Mouse (Mus musculus): ENCODE data around the gene Gm47289. TPM values are rescaled to one million over a fixed set of nuclear protein-coding genes. Genes with fewer than 3 reads are reported as not detected.

Gm47289 gene
- polyA plus RNA-seq (2014; fragmentation: Nextera tagmentation; extraction: Ambion mirVana) = not detected in 2 replicates

- no peak for DNase-seq (ENCODE audit: low spot score)
- Histone ChIP-seq H3K9me3 (ENCODE audit: control insufficient read depth, low read length) (no peaks in the 10 kb centered on the region), H3K27me3 (replicated peaks; ENCODE audit: control insufficient read depth, insufficient read depth, low read length) (peaks cover 22% of the 10 kb centered on the region), H3K27ac (ENCODE audit: low read depth, low read length) (no peak within 1 kb of the TSS), H3K4me1 (replicated peaks; ENCODE audit: control insufficient read depth, insufficient read depth, low read length) (no peaks in the 10 kb centered on the region), H3K4me3 (ENCODE audit: low read depth, low read length) (no peak within 1 kb of the TSS), H3K4me2 (no peak within 1 kb of the TSS), H3K9ac (ENCODE audit: low read depth, low read length) (no peak within 1 kb of the TSS), H3K36me3 (ENCODE audit: control insufficient read depth, insufficient read depth, low read length) (no peaks in the 10 kb centered on the region)
- no peak for ATAC-seq (replicated peaks; ENCODE audit: low FRiP score)
- 41% methylated on average over 4 of the region's 4 CpGs for WGBS
Measured at GRCm38 (mm10) chr9:119158861-119159260, at the start of gene Gm47289. Gm47289 (plus strand) TSS chr9:119159161.

- Histone ChIP-seq H3K4me1 (replicated peaks; ENCODE audit: control insufficient read depth, insufficient read depth, low read length) (no peaks in the 10 kb centered on the region), H3K4me3 (ENCODE audit: low read depth, low read length) (no peak overlapping the region), H3K4me2 (no peak overlapping the region), H3K9me3 (ENCODE audit: control insufficient read depth, low read length) (no peaks in the 10 kb centered on the region), H3K36me3 (ENCODE audit: control insufficient read depth, insufficient read depth, low read length) (no peaks in the 10 kb centered on the region), H3K27ac (ENCODE audit: low read depth, low read length) (no peak overlapping the region), H3K9ac (ENCODE audit: low read depth, low read length) (no peak overlapping the region), H3K27me3 (replicated peaks; ENCODE audit: control insufficient read depth, insufficient read depth, low read length) (no peaks in the 10 kb centered on the region)
- ATAC-seq (replicated peaks; ENCODE audit: low FRiP score) (no peak), DNase-seq (ENCODE audit: low spot score) (no peak)
- 61% methylated on average over 12 of the region's 12 CpGs for WGBS
Measured at GRCm38 (mm10) chr9:119109685-119110353, 49.1 kb upstream of the Gm47289 start.

GRCm38 (mm10) chr9:119110640-119111039, 48.3 kb upstream of the Gm47289 start:
- Histone ChIP-seq H3K9ac (ENCODE audit: low read depth, low read length) (no peak overlapping the region), H3K36me3 (ENCODE audit: control insufficient read depth, insufficient read depth, low read length) (no peaks in the 10 kb centered on the region), H3K9me3 (ENCODE audit: control insufficient read depth, low read length) (no peaks in the 10 kb centered on the region), H3K27ac (ENCODE audit: low read depth, low read length) (no peak overlapping the region), H3K4me2 (no peak overlapping the region), H3K27me3 (replicated peaks; ENCODE audit: control insufficient read depth, insufficient read depth, low read length) (no peaks in the 10 kb centered on the region), H3K4me1 (replicated peaks; ENCODE audit: control insufficient read depth, insufficient read depth, low read length) (no peaks in the 10 kb centered on the region), H3K4me3 (ENCODE audit: low read depth, low read length) (no peak overlapping the region)
- 62% methylated on average over 3 of the region's 3 CpGs for WGBS
- no peak for ATAC-seq (replicated peaks; ENCODE audit: low FRiP score)
- no peak for DNase-seq (ENCODE audit: low spot score)

- H3K27me3 ChIP-seq (replicated peaks; ENCODE audit: control insufficient read depth, insufficient read depth, low read length) = no peaks in the 10 kb centered on the region
- no peaks in the 10 kb centered on the region for H3K36me3 ChIP-seq (ENCODE audit: control insufficient read depth, insufficient read depth, low read length)
- WGBS = 79% methylated on average over 17 of the region's 17 CpGs
- no peak overlapping the region for H3K9ac ChIP-seq (ENCODE audit: low read depth, low read length)
- no peaks in the 10 kb centered on the region for H3K4me1 ChIP-seq (replicated peaks; ENCODE audit: control insufficient read depth, insufficient read depth, low read length)
- H3K9me3 ChIP-seq (ENCODE audit: control insufficient read depth, low read length) = no peaks in the 10 kb centered on the region
- no peak overlapping the region for H3K27ac ChIP-seq (ENCODE audit: low read depth, low read length)
- no peak for ATAC-seq (replicated peaks; ENCODE audit: low FRiP score)
- no peak overlapping the region for H3K4me3 ChIP-seq (ENCODE audit: low read depth, low read length)
- no peak for DNase-seq (ENCODE audit: low spot score)
- H3K4me2 ChIP-seq = no peak overlapping the region
Measured at GRCm38 (mm10) chr9:119114911-119115310, 44.0 kb upstream of the Gm47289 start.

- 86% methylated on average over 19 of the region's 19 CpGs for WGBS
- no peaks in the 10 kb centered on the region for H3K9me3 ChIP-seq (ENCODE audit: control insufficient read depth, low read length)
- no peak for ATAC-seq (replicated peaks; ENCODE audit: low FRiP score)
- no peak overlapping the region for H3K4me2 ChIP-seq
- H3K27me3 ChIP-seq (replicated peaks; ENCODE audit: control insufficient read depth, insufficient read depth, low read length) = no peaks in the 10 kb centered on the region
- no peak overlapping the region for H3K9ac ChIP-seq (ENCODE audit: low read depth, low read length)
- no peaks in the 10 kb centered on the region for H3K4me1 ChIP-seq (replicated peaks; ENCODE audit: control insufficient read depth, insufficient read depth, low read length)
- no peaks in the 10 kb centered on the region for H3K36me3 ChIP-seq (ENCODE audit: control insufficient read depth, insufficient read depth, low read length)
- no peak overlapping the region for H3K27ac ChIP-seq (ENCODE audit: low read depth, low read length)
- H3K4me3 ChIP-seq (ENCODE audit: low read depth, low read length) = no peak overlapping the region
- no peak for DNase-seq (ENCODE audit: low spot score)
Measured at GRCm38 (mm10) chr9:119119409-119120167, 39.4 kb upstream of the Gm47289 start.

GRCm38 (mm10) chr9:119120168-119120560, 38.8 kb upstream of the Gm47289 start:
- WGBS = 59% methylated on average over 3 of the region's 3 CpGs
- DNase-seq (ENCODE audit: low spot score) (no peak), ATAC-seq (replicated peaks; ENCODE audit: low FRiP score) (no peak)
- no peaks in the 10 kb centered on the region for H3K4me1 ChIP-seq (replicated peaks; ENCODE audit: control insufficient read depth, insufficient read depth, low read length)
- H3K4me2 ChIP-seq = no peak overlapping the region
- no peaks in the 10 kb centered on the region for H3K27me3 ChIP-seq (replicated peaks; ENCODE audit: control insufficient read depth, insufficient read depth, low read length)
- no peaks in the 10 kb centered on the region for H3K9me3 ChIP-seq (ENCODE audit: control insufficient read depth, low read length)
- H3K27ac ChIP-seq (ENCODE audit: low read depth, low read length) = no peak overlapping the region
- H3K4me3 ChIP-seq (ENCODE audit: low read depth, low read length) = no peak overlapping the region
- H3K9ac ChIP-seq (ENCODE audit: low read depth, low read length) = no peak overlapping the region
- H3K36me3 ChIP-seq (ENCODE audit: control insufficient read depth, insufficient read depth, low read length) = no peaks in the 10 kb centered on the region

GRCm38 (mm10) chr9:119122596-119123369, 36.2 kb upstream of the Gm47289 start:
- H3K9ac ChIP-seq (ENCODE audit: low read depth, low read length) = no peak overlapping the region
- 79% methylated on average over 18 of the region's 18 CpGs for WGBS
- no peak overlapping the region for H3K27ac ChIP-seq (ENCODE audit: low read depth, low read length)
- no peaks in the 10 kb centered on the region for H3K36me3 ChIP-seq (ENCODE audit: control insufficient read depth, insufficient read depth, low read length)
- H3K4me2 ChIP-seq = no peak overlapping the region
- no peaks in the 10 kb centered on the region for H3K9me3 ChIP-seq (ENCODE audit: control insufficient read depth, low read length)
- ATAC-seq (replicated peaks; ENCODE audit: low FRiP score) = no peak
- no peak overlapping the region for H3K4me3 ChIP-seq (ENCODE audit: low read depth, low read length)
- DNase-seq (ENCODE audit: low spot score) = no peak
- no peaks in the 10 kb centered on the region for H3K4me1 ChIP-seq (replicated peaks; ENCODE audit: control insufficient read depth, insufficient read depth, low read length)
- H3K27me3 ChIP-seq (replicated peaks; ENCODE audit: control insufficient read depth, insufficient read depth, low read length) = no peaks in the 10 kb centered on the region

- Histone ChIP-seq H3K9ac (ENCODE audit: low read depth, low read length) (no peak overlapping the region), H3K4me1 (replicated peaks; ENCODE audit: control insufficient read depth, insufficient read depth, low read length) (no peaks in the 10 kb centered on the region), H3K36me3 (ENCODE audit: control insufficient read depth, insufficient read depth, low read length) (no peaks in the 10 kb centered on the region), H3K27ac (ENCODE audit: low read depth, low read length) (no peak overlapping the region), H3K4me3 (ENCODE audit: low read depth, low read length) (no peak overlapping the region), H3K9me3 (ENCODE audit: control insufficient read depth, low read length) (no peaks in the 10 kb centered on the region), H3K4me2 (no peak overlapping the region), H3K27me3 (replicated peaks; ENCODE audit: control insufficient read depth, insufficient read depth, low read length) (no peaks in the 10 kb centered on the region)
- ATAC-seq (replicated peaks; ENCODE audit: low FRiP score) = no peak
- DNase-seq (ENCODE audit: low spot score) = no peak
- 87% methylated on average over 12 of the region's 12 CpGs for WGBS
Measured at GRCm38 (mm10) chr9:119128436-119129181, 30.4 kb upstream of the Gm47289 start.
